Mouse (Mus musculus): Measurements from ENCODE around the gene Gm37240. TPM values are rescaled to one million over a fixed set of nuclear protein-coding genes. Genes with fewer than 3 reads are reported as not detected.

Gm37240 gene
- polyA plus RNA-seq, 1 experiment from 2014 or later, result 2.8 TPM

DNA sequence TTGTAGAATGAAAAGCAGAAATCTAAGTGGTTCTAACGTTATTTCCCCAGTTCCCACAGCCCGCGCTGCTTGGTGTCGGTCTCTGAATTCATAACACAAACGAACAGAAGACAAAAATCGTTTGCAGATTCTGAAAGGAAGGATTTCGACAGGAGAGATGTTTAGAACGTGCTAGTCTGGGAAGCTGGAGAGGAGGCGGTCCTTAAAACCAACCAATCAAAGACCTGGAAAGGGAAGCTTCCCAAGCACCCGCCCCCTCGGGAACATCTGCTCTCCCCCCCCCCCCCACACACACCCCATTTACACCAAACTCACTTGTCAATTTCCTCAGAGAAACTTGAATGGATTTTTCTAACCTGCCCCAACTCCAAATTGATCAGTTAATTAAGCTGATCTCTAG lies 780.4 kb downstream of the Gm37240 start:
- WGBS, result 70% methylated on average over 11 of the region's 11 CpGs
- 0 out of 2 replicates have a peak, but pooled peaks cover 3% of the 10 kb centered on the region for H3K4me1 ChIP-seq
- H3K4me3 ChIP-seq, result no peak overlapping the region
- no peak for DNase-seq (ENCODE audit: low spot score)
- H3K27me3 ChIP-seq (replicated peaks; ENCODE audit: low read depth, poor library complexity, severe bottlenecking), result no peaks in the 10 kb centered on the region
- no peak overlapping the region for H3K27ac ChIP-seq (replicated peaks)
- H3K9me3 ChIP-seq, result no peaks in the 10 kb centered on the region
- no peaks in the 10 kb centered on the region for H3K36me3 ChIP-seq (replicated peaks)

DNA sequence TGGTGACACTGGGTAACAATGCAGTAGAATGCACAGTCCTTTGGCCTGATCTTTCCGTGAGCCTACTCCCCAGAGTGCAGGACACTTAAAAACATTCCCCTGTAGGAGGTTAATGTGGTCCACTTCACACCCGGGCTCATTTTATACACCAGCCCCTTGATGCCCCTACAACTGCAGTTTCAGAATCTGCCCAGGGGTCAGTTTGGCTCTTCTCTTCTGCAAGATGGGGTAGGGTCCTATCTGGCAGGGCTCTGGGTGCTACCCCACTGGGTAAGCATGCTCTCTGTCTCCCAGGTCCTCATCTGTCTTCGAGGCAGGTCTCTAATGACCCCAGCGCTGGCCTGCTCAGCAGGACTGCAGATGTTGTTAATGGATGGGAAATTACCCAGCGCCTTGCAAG lies 783.0 kb downstream of the Gm37240 start:
- Histone ChIP-seq H3K27me3 (replicated peaks; ENCODE audit: low read depth, poor library complexity, severe bottlenecking) (no peaks in the 10 kb centered on the region), H3K4me1 (0 out of 2 replicates have a peak, but pooled peaks cover 3% of the 10 kb centered on the region), H3K27ac (replicated peaks) (no peak overlapping the region), H3K4me3 (no peak overlapping the region), H3K9me3 (no peaks in the 10 kb centered on the region), H3K36me3 (replicated peaks) (no peaks in the 10 kb centered on the region)
- 62% methylated on average over 5 of the region's 5 CpGs for WGBS
- no peak for DNase-seq (ENCODE audit: low spot score)

GRCm38 (mm10) chr3:85080882-85081558 lies 806.3 kb downstream of the Gm37240 start:
- no peak for DNase-seq (ENCODE audit: low spot score)
- no peak overlapping the region for H3K27ac ChIP-seq (replicated peaks)
- 63% methylated on average over 21 of the region's 21 CpGs for WGBS

GRCm38 (mm10) chr3:85064113-85064512 lies 823.2 kb downstream of the Gm37240 start:
- Histone ChIP-seq H3K27me3 (replicated peaks; ENCODE audit: low read depth, poor library complexity, severe bottlenecking) (no peaks in the 10 kb centered on the region), H3K4me3 (no peak overlapping the region), H3K36me3 (replicated peaks) (no peaks in the 10 kb centered on the region), H3K4me1 (no peaks in the 10 kb centered on the region), H3K27ac (replicated peaks) (no peak overlapping the region), H3K9me3 (no peaks in the 10 kb centered on the region)
- no peak for DNase-seq (ENCODE audit: low spot score)
- WGBS, result 81% methylated on average over 7 of the region's 7 CpGs

More at GRCm38 (mm10) chr3:85080882-85081558, 806.3 kb downstream of the Gm37240 start:
- Histone ChIP-seq H3K27me3 (replicated peaks; ENCODE audit: low read depth, poor library complexity, severe bottlenecking) (no peaks in the 10 kb centered on the region), H3K36me3 (replicated peaks) (no peaks in the 10 kb centered on the region), H3K9me3 (no peaks in the 10 kb centered on the region), H3K4me1 (no peaks in the 10 kb centered on the region), H3K4me3 (no peak overlapping the region)

GRCm38 (mm10) chr3:85060153-85060552 lies 827.2 kb downstream of the Gm37240 start:
- DNase-seq (ENCODE audit: low spot score), result no peak
- no peaks in the 10 kb centered on the region; the same call in 1 of the 2 replicates for H3K4me1 ChIP-seq
- no peaks in the 10 kb centered on the region for H3K9me3 ChIP-seq
- 93% methylated on average over 7 of the region's 7 CpGs for WGBS
- H3K36me3 ChIP-seq (replicated peaks), result no peaks in the 10 kb centered on the region
- no peak overlapping the region for H3K4me3 ChIP-seq
- H3K27ac ChIP-seq (replicated peaks), result no peak overlapping the region
- H3K27me3 ChIP-seq (replicated peaks; ENCODE audit: low read depth, poor library complexity, severe bottlenecking), result no peaks in the 10 kb centered on the region

DNA sequence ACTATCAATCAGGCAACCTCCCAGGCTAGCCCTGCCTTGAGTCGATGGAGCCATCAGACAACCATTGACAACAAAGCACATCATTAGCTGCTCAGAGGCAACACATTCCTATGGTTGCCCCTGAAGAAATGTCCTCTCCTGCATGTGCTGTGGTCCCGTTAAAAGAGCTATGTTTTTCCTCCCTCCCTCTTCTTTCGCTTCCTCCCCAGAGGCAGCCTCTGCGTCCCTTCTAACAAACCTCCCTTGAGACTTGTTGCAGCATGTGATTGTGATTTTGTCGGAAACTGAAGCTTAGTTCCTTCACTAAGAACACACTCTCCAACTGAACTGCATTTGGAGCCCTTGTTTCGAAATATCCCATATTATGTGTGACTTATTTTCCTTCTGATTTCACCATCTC lies 830.1 kb downstream of the Gm37240 start:
- 76% methylated on average over 6 of the region's 6 CpGs for WGBS
- no peaks in the 10 kb centered on the region for H3K9me3 ChIP-seq
- no peak overlapping the region for H3K4me3 ChIP-seq

DNA sequence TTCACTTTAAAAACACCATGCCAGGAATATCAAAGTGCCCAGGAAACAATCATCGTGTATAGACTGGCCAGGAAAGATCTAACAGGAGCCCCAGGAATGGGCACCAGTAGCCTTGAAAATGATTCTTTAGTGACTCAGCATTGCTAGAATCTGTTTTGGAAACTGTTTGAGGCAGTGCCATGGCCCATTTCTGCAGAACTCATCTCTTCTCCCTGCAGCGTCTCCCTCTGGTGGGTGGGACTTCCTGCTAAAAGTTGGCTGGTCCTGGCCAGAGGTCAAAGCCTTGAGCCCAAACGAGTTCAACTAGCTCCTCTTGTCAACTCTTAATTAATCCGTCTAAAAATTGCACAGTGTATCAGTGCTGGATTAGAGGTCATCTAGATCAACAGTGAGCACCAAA lies 833.8 kb downstream of the Gm37240 start:
- Histone ChIP-seq H3K4me3 (no peak overlapping the region), H3K9me3 (no peaks in the 10 kb centered on the region), H3K36me3 (replicated peaks) (no peaks in the 10 kb centered on the region), H3K4me1 (peaks cover 4% of the 10 kb centered on the region; the same call in 1 of the 2 replicates), H3K27ac (replicated peaks) (no peak overlapping the region), H3K27me3 (replicated peaks; ENCODE audit: low read depth, poor library complexity, severe bottlenecking) (no peaks in the 10 kb centered on the region)
- no peak for DNase-seq (ENCODE audit: low spot score)
- 78% methylated on average over 4 of the region's 4 CpGs for WGBS

More for the DNA sequence above, 830.1 kb downstream of the Gm37240 start:
- no peaks in the 10 kb centered on the region; the same call in 1 of the 2 replicates for H3K4me1 ChIP-seq
- no peaks in the 10 kb centered on the region for H3K36me3 ChIP-seq (replicated peaks)
- no peak for DNase-seq (ENCODE audit: low spot score)
- no peak overlapping the region for H3K27ac ChIP-seq (replicated peaks)
- H3K27me3 ChIP-seq (replicated peaks; ENCODE audit: low read depth, poor library complexity, severe bottlenecking), result no peaks in the 10 kb centered on the region

GRCm38 (mm10) chr3:85052196-85052595 lies 835.1 kb downstream of the Gm37240 start:
- Histone ChIP-seq H3K4me3 (no peak overlapping the region), H3K9me3 (no peaks in the 10 kb centered on the region), H3K27me3 (replicated peaks; ENCODE audit: low read depth, poor library complexity, severe bottlenecking) (no peaks in the 10 kb centered on the region), H3K4me1 (peaks cover 4% of the 10 kb centered on the region; the same call in 1 of the 2 replicates), H3K27ac (replicated peaks) (no peak overlapping the region), H3K36me3 (replicated peaks) (no peaks in the 10 kb centered on the region)
- no peak for DNase-seq (ENCODE audit: low spot score)
- 74% methylated on average over 1 of the region's 1 CpGs for WGBS

DNA sequence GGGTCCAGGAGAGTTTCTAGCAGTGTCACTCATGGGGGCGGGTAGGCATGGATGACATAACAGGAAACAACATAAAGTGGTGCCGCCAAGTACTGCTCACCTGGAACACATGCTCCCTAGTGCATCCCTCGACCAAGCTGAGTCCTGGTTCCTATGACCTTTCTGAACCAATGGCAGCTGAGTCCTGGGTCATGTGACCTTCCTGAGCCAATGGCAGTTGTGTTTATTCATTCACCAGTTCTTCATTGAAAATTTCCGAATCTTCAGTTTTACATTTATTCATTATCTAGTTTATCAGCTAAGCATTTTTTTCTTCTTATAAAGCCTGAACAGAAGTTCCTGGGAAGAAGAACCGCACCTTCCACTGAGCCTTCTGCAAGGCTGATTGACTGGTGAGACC lies 838.7 kb downstream of the Gm37240 start:
- H3K9me3 ChIP-seq, result no peaks in the 10 kb centered on the region
- no peaks in the 10 kb centered on the region for H3K27me3 ChIP-seq (replicated peaks; ENCODE audit: low read depth, poor library complexity, severe bottlenecking)
- no peaks in the 10 kb centered on the region for H3K36me3 ChIP-seq (replicated peaks)
- H3K4me1 ChIP-seq, result peaks cover 4% of the 10 kb centered on the region; the same call in 1 of the 2 replicates
- no peak for DNase-seq (ENCODE audit: low spot score)
- H3K4me3 ChIP-seq, result no peak overlapping the region
- WGBS, result 91% methylated on average over 5 of the region's 5 CpGs
- no peak overlapping the region for H3K27ac ChIP-seq (replicated peaks)

GRCm38 (mm10) chr3:85043679-85044218 lies 843.6 kb downstream of the Gm37240 start:
- no peak for DNase-seq (ENCODE audit: low spot score)
- WGBS, result 91% methylated on average over 8 of the region's 8 CpGs

DNA sequence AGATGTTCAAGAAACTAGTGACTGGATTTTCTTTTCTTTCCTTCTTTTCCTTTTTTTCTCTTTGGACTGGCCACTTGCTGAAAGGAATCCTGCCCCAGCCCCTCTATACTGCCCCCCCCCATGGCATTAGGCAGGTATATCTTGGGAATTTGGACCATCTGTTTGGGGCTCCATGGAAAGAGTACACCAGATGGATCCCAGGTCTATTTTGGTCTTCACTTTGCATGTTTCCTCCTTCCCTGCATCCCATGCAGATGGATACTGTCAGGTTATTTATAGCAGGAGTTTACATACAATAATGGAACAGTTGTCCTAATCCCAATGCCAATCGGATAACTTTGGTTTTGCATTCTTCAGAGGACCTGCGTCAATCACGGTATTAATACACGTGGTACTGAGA lies 845.2 kb downstream of the Gm37240 start:
- H3K36me3 ChIP-seq (replicated peaks), result no peaks in the 10 kb centered on the region
- no peak for DNase-seq (ENCODE audit: low spot score)
- no peaks in the 10 kb centered on the region for H3K4me1 ChIP-seq
- 92% methylated on average over 4 of the region's 4 CpGs for WGBS
- H3K27me3 ChIP-seq (replicated peaks; ENCODE audit: low read depth, poor library complexity, severe bottlenecking), result no peaks in the 10 kb centered on the region
- no peak overlapping the region for H3K4me3 ChIP-seq
- H3K9me3 ChIP-seq, result no peaks in the 10 kb centered on the region
- H3K27ac ChIP-seq (replicated peaks), result no peak overlapping the region

More at GRCm38 (mm10) chr3:85043679-85044218, 843.6 kb downstream of the Gm37240 start:
- Histone ChIP-seq H3K9me3 (no peaks in the 10 kb centered on the region), H3K27ac (replicated peaks) (no peak overlapping the region), H3K27me3 (replicated peaks; ENCODE audit: low read depth, poor library complexity, severe bottlenecking) (no peaks in the 10 kb centered on the region), H3K4me1 (no peaks in the 10 kb centered on the region), H3K4me3 (no peak overlapping the region), H3K36me3 (replicated peaks) (no peaks in the 10 kb centered on the region)

DNA sequence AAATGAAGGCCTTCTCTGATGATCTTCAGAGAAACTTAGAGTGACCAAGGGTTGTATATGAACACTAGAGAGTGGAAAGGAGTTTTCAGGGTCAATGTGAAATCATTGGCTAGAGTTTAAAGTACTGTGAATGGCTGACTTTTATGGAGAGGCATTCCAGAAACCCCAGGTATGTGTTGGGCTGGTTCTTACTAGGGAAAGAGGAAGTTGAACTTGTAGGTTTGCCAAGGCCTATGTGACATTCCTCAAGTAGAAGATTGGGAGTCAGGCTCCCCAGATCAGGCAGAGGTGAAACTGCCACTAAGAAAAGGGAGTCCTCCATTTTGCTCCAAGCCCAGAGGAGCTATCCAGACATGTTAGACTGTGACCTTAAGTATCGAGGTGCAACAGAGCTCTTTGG lies 858.2 kb downstream of the Gm37240 start:
- no peaks in the 10 kb centered on the region for H3K27me3 ChIP-seq (replicated peaks; ENCODE audit: low read depth, poor library complexity, severe bottlenecking)
- H3K36me3 ChIP-seq (replicated peaks), result no peaks in the 10 kb centered on the region
- H3K4me3 ChIP-seq, result no peak overlapping the region
- 0 out of 2 replicates have a peak, but pooled peaks cover 4% of the 10 kb centered on the region for H3K9me3 ChIP-seq
- DNase-seq (ENCODE audit: low spot score), result no peak
- H3K4me1 ChIP-seq, result no peaks in the 10 kb centered on the region
- WGBS, result 83% methylated on average over 1 of the region's 1 CpGs
- H3K27ac ChIP-seq (replicated peaks), result no peak overlapping the region
